Mouse (Mus musculus) kidney, postnatal 0 days (tissue): Measurements from ENCODE around the gene Gm3336. TPM values are rescaled to one million over a fixed set of nuclear protein-coding genes. Genes with fewer than 3 reads are reported as not detected.

Experiments
- ATAC-seq: fragments of 200-750 bp; cut with Nextera tagmentation; replicated peaks from 2 replicates; pipeline ENCODE4 v1.8.0; 2017; ENCODE audit warnings: low read depth, moderate number of reproducible peaks, moderate TSS enrichment, moderate library complexity; ENCODE audit not compliant: low FRiP score
- DNase-seq: peaks from one replicate; pipeline ENCODE4 v3.0.0-alpha.2; 2016; ENCODE audit warnings: low spot score
- H3K27ac ChIP-seq: fragments of 300-500 bp; sonication (generic); 2 replicates; pipeline ENCODE4 v1.5.1; 2014; ENCODE audit warnings: mild to moderate bottlenecking
- H3K27me3 ChIP-seq: fragments of 300-500 bp; sonication (generic); 2 replicates; pipeline ENCODE4 v1.6.1; 2014; ENCODE audit warnings: low read length, mixed read lengths; ENCODE audit not compliant: insufficient read depth
- H3K36me3 ChIP-seq: fragments of 300-500 bp; sonication (generic); 2 replicates; pipeline ENCODE4 v1.6.1; 2014; ENCODE audit warnings: low read length, mixed read lengths; ENCODE audit not compliant: insufficient read depth
- H3K4me1 ChIP-seq: fragments of 300-500 bp; sonication (generic); replicated peaks from 2 replicates; pipeline ENCODE4 v1.6.1; 2014; ENCODE audit warnings: antibody characterized with exemption, low read length, mixed read lengths; ENCODE audit not compliant: insufficient read depth
- H3K4me2 ChIP-seq: fragments of 300-500 bp; sonication (generic); 2 replicates; pipeline ENCODE4 v1.6.1; 2014; ENCODE audit warnings: mild to moderate bottlenecking, low read length, moderate library complexity, mixed read lengths
- H3K4me3 ChIP-seq: fragments of 300-500 bp; sonication (generic); replicated peaks from 2 replicates; pipeline ENCODE4 v1.5.1; 2014; ENCODE audit warnings: low read depth, low read length
- H3K9ac ChIP-seq: fragments of 300-500 bp; sonication (generic); 2 replicates; pipeline ENCODE4 v1.6.1; 2014; ENCODE audit warnings: low read depth, low read length
- H3K9me3 ChIP-seq: fragments of 300-500 bp; sonication (generic); replicated peaks from 2 replicates; pipeline ENCODE4 v1.6.1; 2016; ENCODE audit warnings: low read length, inconsistent platforms, mixed read lengths
- CTCF ChIP-seq: IDR thresholded peaks from 2 replicates; pipeline ENCODE4 v1.5.1; 2016; ENCODE audit warnings: antibody characterized with exemption, low read depth, mild to moderate bottlenecking, moderate library complexity
- WGBS: fragments of 180-500 bp; shearing (Covaris S2); extraction: QIAGEN DNeasy Blood & Tissue Kit; methylation state at CpG from one replicate; pipeline ENCODE4 v1.1.7; 2014; 5-methylcytosine and 5-hydroxymethylcytosine counted together
- polyA plus RNA-seq: library from polyadenylated mRNA; unstranded; fragments of >200 nt; fragmentation: Nextera tagmentation; extraction: Ambion mirVana; gene quantifications from 2 replicates; pipeline ENCODE4 v1.2.1, GENCODE M21; 2015

Gene Gm3336
- polyA plus RNA-seq, 1 experiment from 2014 or later, result 0.74 TPM

DNA sequence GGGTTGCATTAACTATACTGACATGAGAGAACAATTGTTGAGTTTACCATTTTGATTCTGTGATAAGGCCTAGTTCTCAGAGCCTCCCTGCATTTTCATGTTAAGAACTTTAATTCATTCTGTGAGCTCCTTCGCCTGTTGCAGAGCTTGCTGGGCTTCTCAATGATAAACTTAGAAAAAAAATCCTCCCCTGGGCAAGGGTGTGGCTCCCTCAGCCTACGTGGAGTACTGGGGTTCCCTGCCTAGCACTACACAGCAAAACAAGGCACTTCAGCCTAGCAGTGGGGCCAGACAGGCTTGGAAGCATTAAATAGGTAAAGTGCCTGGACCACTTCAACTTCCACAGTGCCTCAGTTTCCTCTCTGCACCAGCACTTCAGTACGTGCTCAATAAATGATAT, 36.9 kb upstream of the Gm3336 start:
- H3K27me3 ChIP-seq, result no peaks in the 10 kb centered on the region
- H3K9ac ChIP-seq, result no peak overlapping the region
- no peaks in the 10 kb centered on the region for H3K9me3 ChIP-seq
- ATAC-seq, result no peak
- no peak for TF ChIP-seq CTCF
- WGBS, result 71% methylated on average over 3 of the region's 3 CpGs
- peaks cover 9% of the 10 kb centered on the region; the same call in 1 of the 2 replicates for H3K4me1 ChIP-seq
- no peak for DNase-seq
- no peak overlapping the region for H3K4me3 ChIP-seq
- no peak overlapping the region for H3K27ac ChIP-seq
- H3K4me2 ChIP-seq, result no peak overlapping the region
- H3K36me3 ChIP-seq, result peaks cover 17% of the 10 kb centered on the region

DNA sequence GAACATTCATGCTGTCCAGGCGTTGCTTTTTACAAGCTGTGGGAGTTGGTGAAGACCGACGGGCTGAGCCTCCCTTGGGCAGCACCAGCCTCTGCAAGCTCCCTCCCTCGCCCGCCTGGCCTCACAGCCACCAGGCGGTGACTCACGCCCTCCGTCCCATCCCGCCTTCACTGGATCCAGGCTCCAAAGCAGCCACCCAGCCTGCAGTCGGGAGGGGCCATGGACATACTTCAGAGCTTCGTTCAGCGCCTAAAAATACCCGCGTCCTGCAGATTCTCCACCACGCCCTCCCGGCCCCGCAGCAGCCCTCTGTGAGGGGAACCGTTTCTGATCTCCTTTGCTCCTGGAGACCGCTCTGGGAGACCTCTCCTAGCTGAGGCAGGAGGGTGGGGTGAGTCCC, 36.1 kb upstream of the Gm3336 start:
- H3K27ac ChIP-seq, result no peak overlapping the region
- TF ChIP-seq CTCF, result peak; percentile 43
- H3K4me2 ChIP-seq, result peak overlapping the region; percentile 35; the same call in 1 of the 2 replicates
- no peaks in the 10 kb centered on the region for H3K9me3 ChIP-seq
- WGBS, result 1% methylated on average over 19 of the region's 19 CpGs
- peaks cover 9% of the 10 kb centered on the region; the same call in 1 of the 2 replicates for H3K4me1 ChIP-seq
- H3K9ac ChIP-seq, result peak overlapping the region; percentile 44; the same call in 1 of the 2 replicates
- DNase-seq (peak; percentile 76), ATAC-seq (peak; percentile 53; the same call in 1 of the 2 replicates)
- no peaks in the 10 kb centered on the region for H3K27me3 ChIP-seq
- peaks cover 15% of the 10 kb centered on the region; the same call in 1 of the 2 replicates for H3K36me3 ChIP-seq
- no peak overlapping the region for H3K4me3 ChIP-seq

DNA sequence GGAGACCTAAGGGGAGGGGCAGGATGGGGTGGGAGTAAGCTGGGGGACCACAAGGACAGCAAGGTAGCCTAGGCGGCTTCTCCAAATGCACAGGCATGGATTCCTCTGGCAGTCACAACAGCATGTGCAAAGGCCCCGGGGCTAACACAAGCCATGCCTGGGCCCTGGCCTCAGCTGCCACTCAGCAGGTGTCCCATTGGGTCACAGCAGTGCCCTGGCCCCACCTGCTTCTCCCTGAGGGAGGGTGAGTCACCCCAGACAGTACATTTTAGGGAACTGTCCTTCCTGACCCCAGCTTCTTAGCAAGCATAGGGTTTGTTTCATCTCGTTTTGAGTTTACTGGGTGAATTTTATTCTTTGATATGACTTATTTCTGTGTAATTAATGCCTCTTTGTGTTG, 35.7 kb upstream of the Gm3336 start:
- peaks cover 9% of the 10 kb centered on the region; the same call in 1 of the 2 replicates for H3K4me1 ChIP-seq
- H3K27me3 ChIP-seq, result no peaks in the 10 kb centered on the region
- H3K9ac ChIP-seq, result 0 out of 2 replicates have a peak overlapping the region, but pooled peaks have one; percentile 44
- 65% methylated on average over 3 of the region's 3 CpGs for WGBS
- no peak for DNase-seq
- H3K9me3 ChIP-seq, result no peaks in the 10 kb centered on the region
- no peak overlapping the region for H3K27ac ChIP-seq
- no peak for ATAC-seq
- peaks cover 15% of the 10 kb centered on the region; the same call in 1 of the 2 replicates for H3K36me3 ChIP-seq
- no peak for TF ChIP-seq CTCF
- H3K4me3 ChIP-seq, result no peak overlapping the region
- H3K4me2 ChIP-seq, result peak overlapping the region; percentile 35; the same call in 1 of the 2 replicates

DNA sequence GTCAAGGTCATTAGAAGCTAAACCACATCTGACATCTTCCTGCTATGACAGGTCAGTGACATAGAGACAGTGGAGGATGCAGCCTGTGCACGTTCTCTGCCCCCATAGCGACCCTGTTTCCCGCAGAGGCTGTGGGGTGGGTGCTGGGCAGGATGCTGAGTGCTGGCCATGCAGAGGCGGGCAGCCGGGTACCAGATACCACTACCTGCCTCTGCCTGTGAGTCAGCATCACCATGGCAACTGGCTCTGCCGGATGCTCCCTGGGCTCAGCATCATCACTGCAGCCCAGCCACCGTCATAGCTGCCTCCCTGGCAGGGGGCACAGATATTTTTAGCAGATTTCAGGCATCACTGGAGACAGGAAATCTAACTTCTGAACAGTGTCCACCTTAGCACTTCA, 34.1 kb upstream of the Gm3336 start:
- Histone ChIP-seq H3K27ac (no peak overlapping the region), H3K4me2 (no peak overlapping the region), H3K9me3 (no peaks in the 10 kb centered on the region), H3K27me3 (no peaks in the 10 kb centered on the region), H3K4me3 (no peak overlapping the region), H3K4me1 (peaks cover 9% of the 10 kb centered on the region; the same call in 1 of the 2 replicates), H3K9ac (no peak overlapping the region), H3K36me3 (0 out of 2 replicates have a peak, but pooled peaks cover 5% of the 10 kb centered on the region)
- TF ChIP-seq CTCF, result no peak
- ATAC-seq, result no peak
- no peak for DNase-seq
- 53% methylated on average over 7 of the region's 7 CpGs for WGBS

DNA sequence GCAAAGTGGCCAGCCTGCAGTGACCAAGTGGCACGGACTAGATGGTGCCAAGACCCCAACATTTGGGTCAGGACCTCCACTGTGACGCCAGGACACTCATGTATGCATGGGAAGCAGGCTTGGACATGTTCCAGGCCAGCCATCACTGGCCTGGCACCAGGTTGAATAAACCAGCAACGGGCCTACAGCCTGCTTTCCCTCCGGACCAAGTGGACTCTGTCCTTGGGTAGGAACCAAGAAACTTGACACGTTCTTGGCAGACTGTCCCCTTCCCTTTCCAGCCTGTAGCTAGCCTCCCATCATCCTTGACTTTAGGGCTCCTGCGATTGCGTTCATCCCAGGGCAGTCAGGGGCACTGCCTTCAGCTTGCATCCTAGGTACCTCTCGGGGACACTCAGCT, 30.8 kb upstream of the Gm3336 start:
- no peak for ATAC-seq

DNA sequence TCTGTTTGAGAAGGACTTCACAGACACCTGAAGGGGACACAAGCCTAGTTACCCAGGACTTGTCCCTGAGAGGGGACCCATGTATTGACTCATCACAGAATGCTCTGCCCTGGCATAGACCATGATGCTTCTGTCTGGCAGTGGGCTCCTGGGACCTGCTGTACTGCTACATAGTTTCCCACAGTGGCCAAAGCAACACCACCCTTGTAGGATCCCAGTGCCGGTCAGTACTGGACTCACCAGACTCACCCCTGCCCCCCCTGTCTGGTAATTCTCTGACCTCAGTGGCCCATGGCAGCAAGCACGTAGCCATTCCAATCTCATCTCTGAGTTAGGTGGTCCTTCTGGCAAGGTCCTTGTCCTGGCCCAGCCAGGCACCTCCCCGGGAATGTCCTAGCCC, 30.2 kb upstream of the Gm3336 start:
- ATAC-seq (no peak), DNase-seq (no peak)
- no peaks in the 10 kb centered on the region for H3K27me3 ChIP-seq
- H3K9ac ChIP-seq, result no peak overlapping the region
- no peak overlapping the region for H3K27ac ChIP-seq
- TF ChIP-seq CTCF, result no peak
- H3K4me3 ChIP-seq, result no peak overlapping the region
- H3K4me2 ChIP-seq, result no peak overlapping the region
- H3K9me3 ChIP-seq, result no peaks in the 10 kb centered on the region
- WGBS, result 84% methylated on average over 3 of the region's 3 CpGs
- no peaks in the 10 kb centered on the region for H3K36me3 ChIP-seq
- H3K4me1 ChIP-seq, result peaks cover 11% of the 10 kb centered on the region

More for the DNA sequence above, 30.8 kb upstream of the Gm3336 start:
- no peak for TF ChIP-seq CTCF
- Histone ChIP-seq H3K27ac (no peak overlapping the region), H3K4me1 (peaks cover 12% of the 10 kb centered on the region), H3K27me3 (no peaks in the 10 kb centered on the region), H3K4me2 (no peak overlapping the region), H3K4me3 (no peak overlapping the region), H3K36me3 (no peaks in the 10 kb centered on the region), H3K9me3 (no peaks in the 10 kb centered on the region), H3K9ac (no peak overlapping the region)
- 65% methylated on average over 8 of the region's 8 CpGs for WGBS
- peak; percentile 54 for DNase-seq

DNA sequence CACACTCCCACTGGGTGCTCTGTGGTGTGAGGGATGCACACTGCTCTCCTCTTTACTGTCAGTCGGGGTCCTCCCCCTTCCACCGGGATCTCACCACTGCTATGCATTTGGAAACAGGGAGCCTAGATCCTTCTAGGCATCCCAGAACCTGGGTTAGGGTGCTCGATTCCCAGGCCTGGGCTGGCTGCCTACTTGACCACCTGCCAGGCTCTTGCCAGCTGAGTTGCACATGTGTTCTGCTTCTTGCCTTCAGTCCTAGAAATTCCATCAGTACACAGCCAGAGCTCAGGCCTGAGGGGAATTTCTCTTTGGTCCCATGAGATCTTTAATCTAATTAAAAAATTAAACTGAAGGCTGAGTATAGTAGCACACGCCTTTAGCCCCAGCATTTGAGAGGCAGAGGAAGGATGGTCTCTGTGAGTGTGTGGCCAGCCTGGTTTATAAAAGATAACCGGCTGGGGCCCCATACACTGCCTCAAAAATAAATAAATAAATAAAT, 28.4 kb upstream of the Gm3336 start:
- WGBS, result 67% methylated on average over 5 of the region's 5 CpGs
- ATAC-seq, result no peak
- H3K27ac ChIP-seq, result no peak overlapping the region
- no peak overlapping the region for H3K9ac ChIP-seq
- H3K4me2 ChIP-seq, result no peak overlapping the region
- H3K4me3 ChIP-seq, result no peak overlapping the region
- H3K36me3 ChIP-seq, result no peaks in the 10 kb centered on the region
- TF ChIP-seq CTCF, result no peak
- no peaks in the 10 kb centered on the region for H3K9me3 ChIP-seq
- peaks cover 11% of the 10 kb centered on the region for H3K4me1 ChIP-seq
- no peak for DNase-seq
- no peaks in the 10 kb centered on the region for H3K27me3 ChIP-seq
